Mouse (Mus musculus): Measurements from ENCODE around the gene Zbtb32. TPM values are rescaled to one million over a fixed set of nuclear protein-coding genes. Genes with fewer than 3 reads are reported as not detected.

Gene Zbtb32
- polyA plus RNA-seq, 1 experiment: 3.2 TPM

DNA sequence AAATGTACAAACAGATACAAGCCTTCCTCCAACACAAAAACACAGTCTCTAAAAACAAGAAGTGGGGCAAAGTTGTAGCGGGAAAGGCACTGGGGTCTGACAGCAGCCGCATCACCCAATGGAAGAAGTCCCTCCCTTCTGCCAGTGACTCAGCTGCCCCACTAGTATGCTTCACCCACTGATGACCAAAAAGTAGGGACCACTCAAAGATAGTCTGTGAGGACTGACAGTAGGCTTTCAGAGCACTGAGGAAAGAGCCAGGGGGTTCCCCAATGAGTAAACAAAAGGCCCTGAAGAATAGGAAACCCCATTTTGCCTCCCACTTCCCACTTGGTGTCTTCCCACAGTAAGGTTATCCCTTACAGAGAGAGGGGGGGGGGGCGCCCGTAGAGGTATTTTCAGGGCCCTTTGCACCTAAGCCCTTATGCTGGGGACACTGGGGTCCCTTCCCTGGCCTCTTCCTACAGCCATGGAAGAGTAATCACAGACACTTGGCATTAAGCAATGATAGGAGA, 4.1 kb downstream of the Zbtb32 start:
- Histone ChIP-seq H3K27ac (ENCODE audit: control insufficient read depth, insufficient read depth, low read length) (no peak overlapping the region), H3K36me3 (ENCODE audit: control insufficient read depth, insufficient read depth, low read length) (no peaks in the 10 kb centered on the region), H3K4me1 (replicated peaks; ENCODE audit: control insufficient read depth, insufficient read depth, low read length) (0 out of 2 replicates have a peak, but pooled peaks cover 3% of the 10 kb centered on the region), H3K27me3 (ENCODE audit: control insufficient read depth, insufficient read depth, low read length) (no peaks in the 10 kb centered on the region), H3K4me3 (ENCODE audit: control insufficient read depth, insufficient read depth, low read length) (no peak overlapping the region)
- no peak for DNase-seq
- TF ChIP-seq CTCF (IDR thresholded peaks at IDR 0.05; ENCODE audit: borderline replicate concordance, control insufficient read depth, extremely low read depth, insufficient read depth, low read length, poor library complexity) (no peak), POLR2A (IDR thresholded peaks at IDR 0.05; ENCODE audit: control insufficient read depth, extremely low read depth, insufficient read depth, low read length, poor library complexity) (no peak)
- 55% methylated on average over 4 of the region's 4 CpGs for WGBS

DNA sequence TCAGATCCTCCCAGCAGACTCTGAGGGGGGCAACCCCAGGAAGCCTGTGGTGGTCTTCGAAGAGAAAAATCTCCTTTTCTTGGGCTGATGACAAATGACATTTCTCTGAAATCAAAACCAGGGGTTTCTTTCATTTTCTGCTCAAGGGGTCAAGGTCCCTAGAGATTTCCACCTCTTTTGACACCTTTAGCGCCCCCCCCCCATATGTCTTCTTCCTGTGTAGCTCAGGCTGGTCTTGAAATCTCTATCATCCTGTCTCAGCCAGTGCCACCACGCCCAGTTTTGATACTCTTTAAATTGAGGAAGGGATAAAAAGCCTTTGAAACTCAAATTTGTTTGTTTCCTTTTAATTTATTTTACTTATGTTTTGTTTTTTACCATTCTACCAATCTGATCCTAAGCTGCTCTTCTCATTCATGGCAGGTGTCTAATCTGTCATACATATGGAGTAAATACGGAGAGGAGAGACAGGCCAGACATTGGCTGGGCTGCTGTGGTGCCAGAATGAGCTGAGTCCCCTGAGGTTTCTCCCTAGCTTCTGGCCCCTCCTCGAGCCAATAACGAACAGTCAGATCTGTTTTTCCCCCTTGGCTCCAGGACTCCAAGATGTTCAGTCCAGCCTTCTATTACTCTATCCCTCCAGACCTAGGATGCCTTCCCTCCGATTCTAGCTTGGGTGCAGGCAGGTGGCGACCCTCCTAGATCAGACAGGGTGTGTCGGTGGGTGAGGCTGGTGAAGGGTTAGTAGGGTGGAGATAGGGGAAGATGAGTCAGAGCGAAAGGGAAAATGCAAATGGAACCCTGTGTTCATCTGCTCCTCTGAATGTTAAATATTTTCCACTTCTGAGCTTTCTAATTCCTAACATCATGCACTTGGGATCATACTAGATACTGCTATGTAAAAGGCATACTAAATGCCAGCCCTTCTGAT, 4.9 kb downstream of the Zbtb32 start:
- Histone ChIP-seq H3K27ac (ENCODE audit: control insufficient read depth, insufficient read depth, low read length) (no peak overlapping the region), H3K36me3 (ENCODE audit: control insufficient read depth, insufficient read depth, low read length) (no peaks in the 10 kb centered on the region), H3K4me3 (ENCODE audit: control insufficient read depth, insufficient read depth, low read length) (no peak overlapping the region), H3K4me1 (replicated peaks; ENCODE audit: control insufficient read depth, insufficient read depth, low read length) (0 out of 2 replicates have a peak, but pooled peaks cover 4% of the 10 kb centered on the region), H3K27me3 (ENCODE audit: control insufficient read depth, insufficient read depth, low read length) (no peaks in the 10 kb centered on the region)
- no peak for TF ChIP-seq CTCF (IDR thresholded peaks at IDR 0.05; ENCODE audit: borderline replicate concordance, control insufficient read depth, extremely low read depth, insufficient read depth, low read length, poor library complexity)
- TF ChIP-seq POLR2A (IDR thresholded peaks at IDR 0.05; ENCODE audit: control insufficient read depth, extremely low read depth, insufficient read depth, low read length, poor library complexity): no peak
- no peak for DNase-seq
- WGBS: 85% methylated on average over 10 of the region's 10 CpGs

DNA sequence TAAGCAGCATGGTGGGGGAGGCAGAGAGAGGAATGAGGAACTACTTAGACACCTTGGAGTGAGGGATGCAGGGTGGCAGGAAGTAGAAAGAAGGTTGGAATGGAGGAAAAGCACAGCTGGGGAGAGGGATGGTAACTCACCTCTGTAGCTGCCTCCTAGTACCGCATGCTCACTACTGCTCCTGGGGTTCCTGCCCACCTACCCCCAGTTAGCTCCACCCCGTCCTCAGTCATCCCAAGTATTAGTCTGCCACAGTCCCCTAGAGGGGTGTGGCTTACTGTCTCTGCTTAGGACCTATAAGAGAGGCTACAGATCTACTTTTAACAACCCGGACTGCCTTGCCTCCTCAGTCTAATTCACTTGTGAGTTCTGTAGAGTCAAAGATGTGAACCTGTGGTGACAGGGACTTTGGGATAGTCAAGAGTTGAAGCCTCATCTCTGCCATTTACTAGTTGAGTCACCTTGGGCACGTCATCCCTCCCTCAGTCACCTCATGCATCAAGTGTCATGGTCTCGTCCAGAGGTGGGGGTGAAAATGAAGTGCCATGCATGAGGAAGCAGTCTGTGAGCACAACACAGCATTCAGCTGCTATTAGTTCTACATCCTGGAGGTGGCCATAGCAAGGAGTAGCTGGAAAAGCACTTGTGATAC, 5.8 kb downstream of the Zbtb32 start:
- H3K4me3 ChIP-seq (ENCODE audit: control insufficient read depth, insufficient read depth, low read length): no peak overlapping the region
- DNase-seq: no peak
- TF ChIP-seq CTCF (IDR thresholded peaks at IDR 0.05; ENCODE audit: borderline replicate concordance, control insufficient read depth, extremely low read depth, insufficient read depth, low read length, poor library complexity) (no peak), POLR2A (IDR thresholded peaks at IDR 0.05; ENCODE audit: control insufficient read depth, extremely low read depth, insufficient read depth, low read length, poor library complexity) (no peak)
- no peaks in the 10 kb centered on the region for H3K36me3 ChIP-seq (ENCODE audit: control insufficient read depth, insufficient read depth, low read length)
- 66% methylated on average over 5 of the region's 5 CpGs for WGBS
- H3K27me3 ChIP-seq (ENCODE audit: control insufficient read depth, insufficient read depth, low read length): no peaks in the 10 kb centered on the region
- no peak overlapping the region for H3K27ac ChIP-seq (ENCODE audit: control insufficient read depth, insufficient read depth, low read length)
- H3K4me1 ChIP-seq (replicated peaks; ENCODE audit: control insufficient read depth, insufficient read depth, low read length): 0 out of 2 replicates have a peak, but pooled peaks cover 4% of the 10 kb centered on the region

DNA sequence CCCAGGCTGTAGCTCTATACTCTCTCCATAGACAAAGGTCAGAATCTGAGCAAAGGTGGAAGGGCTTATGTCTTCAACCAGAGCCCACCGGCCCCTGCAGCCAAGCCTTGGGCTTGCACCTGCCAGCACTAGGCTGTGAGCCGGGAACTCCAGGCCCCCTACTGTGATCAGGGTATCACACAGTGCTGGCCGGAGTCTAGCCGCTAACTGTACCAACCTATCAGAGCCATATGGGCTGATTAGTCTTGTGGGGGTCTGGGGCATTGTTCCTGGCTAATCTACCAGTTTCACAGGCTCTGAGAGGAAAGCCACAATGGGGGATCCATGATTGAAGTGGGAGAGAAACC, 7.1 kb downstream of the Zbtb32 start:
- H3K4me3 ChIP-seq (ENCODE audit: control insufficient read depth, insufficient read depth, low read length): no peak overlapping the region
- no peaks in the 10 kb centered on the region for H3K27me3 ChIP-seq (ENCODE audit: control insufficient read depth, insufficient read depth, low read length)
- H3K4me1 ChIP-seq (replicated peaks; ENCODE audit: control insufficient read depth, insufficient read depth, low read length): peaks cover 10% of the 10 kb centered on the region
- TF ChIP-seq POLR2A (IDR thresholded peaks at IDR 0.05; ENCODE audit: control insufficient read depth, extremely low read depth, insufficient read depth, low read length, poor library complexity) (no peak), CTCF (IDR thresholded peaks at IDR 0.05; ENCODE audit: borderline replicate concordance, control insufficient read depth, extremely low read depth, insufficient read depth, low read length, poor library complexity) (no peak)
- DNase-seq: no peak
- H3K36me3 ChIP-seq (ENCODE audit: control insufficient read depth, insufficient read depth, low read length): no peaks in the 10 kb centered on the region
- 95% methylated on average over 4 of the region's 4 CpGs for WGBS
- H3K27ac ChIP-seq (ENCODE audit: control insufficient read depth, insufficient read depth, low read length): no peak overlapping the region

DNA sequence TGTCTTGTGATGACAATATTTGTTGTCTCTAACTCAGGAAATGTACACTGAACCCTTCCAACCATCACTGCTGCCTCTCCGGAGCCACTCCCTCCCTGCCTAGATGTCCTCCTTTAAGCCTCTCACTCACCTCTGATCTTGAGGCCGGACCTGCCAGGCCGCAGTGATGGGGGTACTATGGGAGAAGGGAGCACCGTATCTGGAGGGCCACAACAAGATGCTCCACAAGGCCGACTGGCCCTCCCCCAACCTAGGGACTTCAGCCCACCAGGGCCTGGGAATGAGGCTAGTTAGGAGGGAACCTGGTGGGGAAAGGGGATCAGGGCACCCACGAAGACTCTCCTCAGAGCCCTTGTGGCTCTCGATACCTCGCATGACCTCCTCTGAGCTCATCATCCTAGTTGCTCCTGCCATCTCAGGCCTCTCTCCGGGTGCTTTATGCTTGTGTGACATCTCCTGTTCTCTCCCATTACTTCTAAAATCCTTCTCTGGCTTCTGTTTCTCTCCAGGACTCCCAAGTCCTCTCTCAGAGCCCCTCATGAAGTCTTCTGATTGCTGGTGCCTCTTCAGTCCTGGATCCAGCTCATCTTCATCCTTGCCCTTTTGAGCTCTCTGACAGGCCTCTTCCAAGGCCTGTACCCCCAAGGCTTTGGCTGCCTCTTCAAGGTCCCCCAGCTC, 7.6 kb downstream of the Zbtb32 start:
- WGBS: 96% methylated on average over 9 of the region's 9 CpGs
- peaks cover 2% of the 10 kb centered on the region for H3K36me3 ChIP-seq (ENCODE audit: control insufficient read depth, insufficient read depth, low read length)
- TF ChIP-seq CTCF (IDR thresholded peaks at IDR 0.05; ENCODE audit: borderline replicate concordance, control insufficient read depth, extremely low read depth, insufficient read depth, low read length, poor library complexity) (no peak), POLR2A (IDR thresholded peaks at IDR 0.05; ENCODE audit: control insufficient read depth, extremely low read depth, insufficient read depth, low read length, poor library complexity) (no peak)
- H3K4me3 ChIP-seq (ENCODE audit: control insufficient read depth, insufficient read depth, low read length): no peak overlapping the region
- H3K27ac ChIP-seq (ENCODE audit: control insufficient read depth, insufficient read depth, low read length): no peak overlapping the region
- no peaks in the 10 kb centered on the region for H3K27me3 ChIP-seq (ENCODE audit: control insufficient read depth, insufficient read depth, low read length)
- DNase-seq: no peak
- H3K4me1 ChIP-seq (replicated peaks; ENCODE audit: control insufficient read depth, insufficient read depth, low read length): peaks cover 10% of the 10 kb centered on the region
